Mouse (Mus musculus): Measurements from ENCODE around the gene Igfbp1. TPM values are rescaled to one million over a fixed set of nuclear protein-coding genes. Genes with fewer than 3 reads are reported as not detected.

Gene Igfbp1
- polyA plus RNA-seq, 2 experiments = 48.0 to 62.0 TPM

DNA sequence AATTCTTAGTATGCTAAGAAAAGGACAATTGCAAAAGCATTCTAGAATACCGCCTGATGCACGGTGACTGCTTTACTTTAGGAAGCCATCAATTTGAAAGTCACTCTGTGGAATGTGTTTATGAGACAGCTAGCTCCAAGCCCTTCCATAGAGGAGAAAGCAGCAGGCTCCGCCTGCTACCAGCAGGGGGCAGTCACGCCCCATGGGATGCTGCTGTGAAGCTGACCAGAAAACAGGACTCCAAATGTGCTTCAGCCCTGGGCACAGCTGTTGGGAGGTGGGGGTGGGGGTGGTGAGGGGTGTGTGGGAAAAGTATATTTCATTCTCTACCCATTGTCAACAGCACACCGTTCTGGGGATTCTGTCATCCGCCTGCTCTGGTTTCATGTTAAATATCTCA, 12.8 kb downstream of the Igfbp1 start:
- H3K9me3 ChIP-seq (ENCODE audit: control insufficient read depth, low read length) = no peaks in the 10 kb centered on the region
- H3K36me3 ChIP-seq (replicated peaks; ENCODE audit: control insufficient read depth, insufficient read depth, low read depth) = no peaks in the 10 kb centered on the region
- no peak overlapping the region for H3K9ac ChIP-seq (replicated peaks)
- 19% methylated on average over 6 of the region's 6 CpGs for WGBS (ENCODE audit: insufficient replicate concordance)
- DNase-seq (ENCODE audit: low read depth in 3 of 3, low spot score in 3 of 3) (no peak), ATAC-seq (ENCODE audit: insufficient read depth) (no peak)
- TF ChIP-seq EP300 (IDR thresholded peaks at IDR 0.05; ENCODE audit: low read depth) = no peak
- TF ChIP-seq CTCF (IDR thresholded peaks at IDR 0.05; ENCODE audit: low read depth) = peak; percentile 86
- H3K4me3 ChIP-seq (ENCODE audit: insufficient read depth in 1 of 2, low read depth in 2 of 2, low read length in 2 of 2) = no peak overlapping the region
- H3K4me2 ChIP-seq (ENCODE audit: low read depth) = no peak overlapping the region
- H3K4me1 ChIP-seq (replicated peaks; ENCODE audit: control insufficient read depth in 2 of 2, insufficient read depth in 2 of 2, low read length in 1 of 2) = no peaks in the 10 kb centered on the region
- peaks cover 34% of the 10 kb centered on the region for H3K27me3 ChIP-seq (ENCODE audit: control insufficient read depth, insufficient read depth, low read length)
- no peak overlapping the region for H3K27ac ChIP-seq

DNA sequence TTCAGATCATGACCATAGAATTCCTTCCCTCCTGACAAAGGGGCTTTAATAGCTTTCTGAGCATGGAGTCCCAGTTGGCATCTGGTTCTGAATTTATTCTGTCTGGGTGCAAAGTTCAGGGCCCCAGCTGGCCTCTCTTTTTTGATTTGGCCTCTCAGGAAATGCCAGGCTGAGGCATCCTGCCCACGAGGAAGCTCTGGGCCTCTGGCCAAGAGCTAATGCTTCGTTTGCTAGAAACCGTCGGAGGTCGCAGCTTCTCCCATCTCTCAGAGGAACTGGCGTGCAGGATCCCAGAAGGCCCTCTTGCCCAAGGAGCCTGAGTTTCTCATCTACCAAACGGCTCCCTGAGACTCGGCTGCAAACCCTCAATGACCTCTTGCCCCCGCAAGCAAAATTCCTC, 13.6 kb downstream of the Igfbp1 start:
- no peak overlapping the region for H3K4me2 ChIP-seq (ENCODE audit: low read depth)
- no peaks in the 10 kb centered on the region for H3K9me3 ChIP-seq (ENCODE audit: control insufficient read depth, low read length)
- no peak overlapping the region for H3K4me3 ChIP-seq (ENCODE audit: insufficient read depth in 1 of 2, low read depth in 2 of 2, low read length in 2 of 2)
- WGBS (ENCODE audit: insufficient replicate concordance) = 21% methylated on average over 9 of the region's 9 CpGs
- no peaks in the 10 kb centered on the region for H3K4me1 ChIP-seq (replicated peaks; ENCODE audit: control insufficient read depth in 2 of 2, insufficient read depth in 2 of 2, low read length in 1 of 2)
- ATAC-seq (ENCODE audit: insufficient read depth) (no peak), DNase-seq (ENCODE audit: low read depth in 3 of 3, low spot score in 3 of 3) (no peak)
- H3K27me3 ChIP-seq (ENCODE audit: control insufficient read depth, insufficient read depth, low read length) = peaks cover 34% of the 10 kb centered on the region
- H3K36me3 ChIP-seq (replicated peaks; ENCODE audit: control insufficient read depth, insufficient read depth, low read depth) = no peaks in the 10 kb centered on the region
- H3K27ac ChIP-seq = no peak overlapping the region
- TF ChIP-seq EP300 (IDR thresholded peaks at IDR 0.05; ENCODE audit: low read depth) (no peak), CTCF (IDR thresholded peaks at IDR 0.05; ENCODE audit: low read depth) (no peak)
- no peak overlapping the region for H3K9ac ChIP-seq (replicated peaks)

DNA sequence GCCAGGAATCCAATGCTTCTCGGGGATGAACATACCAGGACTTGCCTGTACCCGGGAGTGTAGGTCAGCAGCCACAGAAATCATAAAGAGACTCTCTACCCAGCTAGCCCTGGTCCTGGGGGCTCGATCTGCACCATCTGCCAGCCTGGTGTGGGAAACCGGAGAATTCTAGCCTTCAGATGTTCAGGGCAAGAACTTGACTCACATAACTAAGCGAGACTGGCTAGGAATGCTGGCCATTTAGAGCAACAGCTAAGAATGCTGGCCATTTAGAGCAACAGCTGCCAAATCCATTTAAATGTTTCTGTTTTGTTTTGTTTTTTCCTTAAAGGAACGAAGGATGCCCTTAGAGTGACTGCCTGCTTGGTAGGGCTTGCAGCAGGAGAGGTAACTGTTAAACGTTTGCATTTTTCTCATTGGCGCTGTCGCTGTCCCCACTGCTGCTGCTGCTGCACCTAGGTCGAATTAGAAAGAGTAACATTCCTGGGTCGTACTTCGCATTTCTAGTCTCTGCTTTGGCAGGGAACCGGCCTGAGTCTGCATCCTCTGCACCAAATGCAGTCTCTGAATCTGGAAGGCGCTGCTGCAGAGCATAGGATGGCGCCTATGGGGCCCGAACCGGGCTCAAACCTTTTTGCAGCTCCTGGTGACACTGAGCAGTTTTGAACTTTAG, 14.7 kb downstream of the Igfbp1 start:
- WGBS (ENCODE audit: insufficient replicate concordance) = 15% methylated on average over 17 of the region's 17 CpGs
- no peak for TF ChIP-seq EP300 (IDR thresholded peaks at IDR 0.05; ENCODE audit: low read depth)
- TF ChIP-seq CTCF (IDR thresholded peaks at IDR 0.05; ENCODE audit: low read depth) = no peak
- Histone ChIP-seq H3K4me3 (ENCODE audit: insufficient read depth in 1 of 2, low read depth in 2 of 2, low read length in 2 of 2) (peak overlapping the region; percentile 10 to 12; a peak in 1 of 4 replicates), H3K27me3 (ENCODE audit: control insufficient read depth, insufficient read depth, low read length) (peaks cover 34% of the 10 kb centered on the region), H3K4me1 (replicated peaks; ENCODE audit: control insufficient read depth in 2 of 2, insufficient read depth in 2 of 2, low read length in 1 of 2) (no peaks in the 10 kb centered on the region), H3K9ac (replicated peaks) (no peak overlapping the region), H3K36me3 (replicated peaks; ENCODE audit: control insufficient read depth, insufficient read depth, low read depth) (no peaks in the 10 kb centered on the region), H3K4me2 (ENCODE audit: low read depth) (no peak overlapping the region; the same call in 1 of the 2 replicates), H3K27ac (no peak overlapping the region), H3K9me3 (ENCODE audit: control insufficient read depth, low read length) (no peaks in the 10 kb centered on the region)
- ATAC-seq (ENCODE audit: insufficient read depth) (no peak), DNase-seq (ENCODE audit: low read depth in 3 of 3, low spot score in 3 of 3) (no peak)

- peak overlapping the region; percentile 21 for H3K4me2 ChIP-seq (ENCODE audit: low read depth)
- 2% methylated on average over 19 of the region's 19 CpGs for WGBS (ENCODE audit: insufficient replicate concordance)
- ATAC-seq (ENCODE audit: insufficient read depth) (no peak), DNase-seq (ENCODE audit: low read depth in 3 of 3, low spot score in 3 of 3) (no peak)
- TF ChIP-seq EP300 (IDR thresholded peaks at IDR 0.05; ENCODE audit: low read depth) = no peak
- no peak for TF ChIP-seq CTCF (IDR thresholded peaks at IDR 0.05; ENCODE audit: low read depth)
- H3K4me1 ChIP-seq (replicated peaks; ENCODE audit: control insufficient read depth in 2 of 2, insufficient read depth in 2 of 2, low read length in 1 of 2) = no peaks in the 10 kb centered on the region
- H3K9ac ChIP-seq (replicated peaks) = no peak overlapping the region
- peak overlapping the region; percentile 6 to 33 for H3K4me3 ChIP-seq (ENCODE audit: insufficient read depth in 1 of 2, low read depth in 2 of 2, low read length in 2 of 2)
- H3K36me3 ChIP-seq (replicated peaks; ENCODE audit: control insufficient read depth, insufficient read depth, low read depth) = no peaks in the 10 kb centered on the region
- no peaks in the 10 kb centered on the region for H3K9me3 ChIP-seq (ENCODE audit: control insufficient read depth, low read length)
- peaks cover 34% of the 10 kb centered on the region for H3K27me3 ChIP-seq (ENCODE audit: control insufficient read depth, insufficient read depth, low read length)
- no peak overlapping the region for H3K27ac ChIP-seq
Measured at GRCm38 (mm10) chr11:7213161-7213500, 15.5 kb downstream of the Igfbp1 start.

GRCm38 (mm10) chr11:7213501-7214341, 16.1 kb downstream of the Igfbp1 start, which contains the start of gene Igfbp3:
Igfbp3 (minus strand) TSS chr11:7213923.
- Histone ChIP-seq H3K9me3 (ENCODE audit: control insufficient read depth, low read length) (no peaks in the 10 kb centered on the region), H3K4me1 (replicated peaks; ENCODE audit: control insufficient read depth in 2 of 2, insufficient read depth in 2 of 2, low read length in 1 of 2) (no peaks in the 10 kb centered on the region), H3K27ac (no peak within 1 kb of the TSS), H3K27me3 (ENCODE audit: control insufficient read depth, insufficient read depth, low read length) (peaks cover 34% of the 10 kb centered on the region), H3K9ac (replicated peaks) (no peak within 1 kb of the TSS), H3K4me3 (ENCODE audit: insufficient read depth in 1 of 2, low read depth in 2 of 2, low read length in 2 of 2) (peak within 1 kb of the TSS; percentile 24 to 33), H3K4me2 (ENCODE audit: low read depth) (peak within 1 kb of the TSS; percentile 21), H3K36me3 (replicated peaks; ENCODE audit: control insufficient read depth, insufficient read depth, low read depth) (no peaks in the 10 kb centered on the region)
- no peak for TF ChIP-seq EP300 (IDR thresholded peaks at IDR 0.05; ENCODE audit: low read depth)
- no peak for TF ChIP-seq CTCF (IDR thresholded peaks at IDR 0.05; ENCODE audit: low read depth)
- WGBS (ENCODE audit: insufficient replicate concordance) = 1% methylated on average over 102 of the region's 104 CpGs
- DNase-seq (ENCODE audit: low read depth in 3 of 3, low spot score in 3 of 3) (no peak), ATAC-seq (ENCODE audit: insufficient read depth) (0 out of 2 replicates have a peak, but pooled peaks have one; percentile 15)

Measured in liver, embryonic 14.5 days (tissue).